Mouse (Mus musculus) G1E (cell line): ENCODE measurements around the gene Atl2. TPM values are rescaled to one million over a fixed set of nuclear protein-coding genes. Genes with fewer than 3 reads are reported as not detected.

ENCODE experiments used
- ATAC-seq: 2 replicates; pipeline ENCODE4 v1.8.0; 2016; ENCODE audit warnings: mild to moderate bottlenecking; ENCODE audit not compliant: insufficient number of reproducible peaks, poor library complexity, low FRiP score, severe bottlenecking; ENCODE audit errors: extremely low read depth
- DNase-seq: peaks from one replicate; pipeline ENCODE4 v3.0.0; 2012; ENCODE audit warnings: low spot score
- H3K27me3 ChIP-seq: 2 replicates; pipeline ENCODE4 v1.6.1; 2012; ENCODE audit warnings: mild to moderate bottlenecking, low read length, inconsistent platforms; ENCODE audit not compliant: insufficient read depth
- H3K36me3 ChIP-seq: replicated peaks from 2 replicates; pipeline ENCODE3; 2012; ENCODE audit warnings: mild to moderate bottlenecking, inconsistent platforms
- H3K4me1 ChIP-seq: 2 replicates; pipeline ENCODE4 v1.6.1; 2012; ENCODE audit warnings: low read depth, low read length, inconsistent platforms, mixed read lengths; ENCODE audit not compliant: insufficient read depth
- H3K4me3 ChIP-seq: 2 replicates; pipeline ENCODE4 v1.5.1; 2012; ENCODE audit warnings: low read depth, mild to moderate bottlenecking, inconsistent platforms, low read length, moderate library complexity, mixed read lengths
- H3K9me3 ChIP-seq: replicated peaks from 2 replicates; pipeline ENCODE4 v1.6.1; 2012; ENCODE audit warnings: inconsistent platforms
- CTCF ChIP-seq: IDR thresholded peaks from 2 replicates; pipeline ENCODE4 v1.5.1; 2012; ENCODE audit warnings: low read depth, low read length, inconsistent platforms, mixed read lengths
- GATA1 ChIP-seq: IDR thresholded peaks from 2 replicates; pipeline ENCODE4 v1.6.1; 2012; ENCODE audit warnings: borderline replicate concordance, low read length, inconsistent platforms, mixed read lengths
- GATA2 ChIP-seq: IDR thresholded peaks from 2 replicates; pipeline ENCODE4 v1.6.1; 2012; ENCODE audit warnings: low read depth, low read length, inconsistent platforms, borderline replicate concordance
- POLR2AphosphoS5 ChIP-seq: IDR thresholded peaks from 2 replicates; pipeline ENCODE4 v1.6.1; 2012; ENCODE audit warnings: low read depth, low read length, inconsistent platforms; ENCODE audit not compliant: insufficient replicate concordance
- TAL1 ChIP-seq: conservative IDR thresholded peaks from 2 replicates; pipeline ENCODE4 v1.6.1; 2012; ENCODE audit warnings: low read depth, low read length, inconsistent platforms, mixed read lengths
- polyA plus RNA-seq: library from polyadenylated mRNA; stranded (reverse); fragments of >175 nt; gene quantifications from 2 replicates; pipeline ENCODE4 v1.2.3, GENCODE M21; 2012
- total RNA-seq, 2 experiments: library from RNA; stranded (forward) in 1 of 2; stranded (reverse) in 1 of 2; fragments of 200-1000 nt in 1 of 2; fragments of >200 nt in 1 of 2; fragmentation: Nextera tagmentation in 1 of 2; gene quantifications; 2 replicates each; pipeline ENCODE4 v1.2.3; 2014 to 2017

The Atl2 gene
- total and polyA plus RNA-seq, 3 experiments, result 4.7 to 93.3 (median 71.5) TPM

GRCm38 (mm10) chr17:79809491-79810316 is 86.2 kb downstream of the Atl2 start:
- ATAC-seq, result no peak
- no peak for TF ChIP-seq GATA1
- no peak for TF ChIP-seq CTCF
- no peak for TF ChIP-seq TAL1
- TF ChIP-seq POLR2AphosphoS5, result no peak
- no peak for TF ChIP-seq GATA2
- no peak for DNase-seq
- peaks cover 25% of the 10 kb centered on the region for H3K4me1 ChIP-seq
- H3K36me3 ChIP-seq, result no peaks in the 10 kb centered on the region
- H3K4me3 ChIP-seq, result no peak overlapping the region
- peaks cover 5% of the 10 kb centered on the region; the same call in 1 of the 2 replicates for H3K27me3 ChIP-seq
- no peaks in the 10 kb centered on the region for H3K9me3 ChIP-seq

DNA sequence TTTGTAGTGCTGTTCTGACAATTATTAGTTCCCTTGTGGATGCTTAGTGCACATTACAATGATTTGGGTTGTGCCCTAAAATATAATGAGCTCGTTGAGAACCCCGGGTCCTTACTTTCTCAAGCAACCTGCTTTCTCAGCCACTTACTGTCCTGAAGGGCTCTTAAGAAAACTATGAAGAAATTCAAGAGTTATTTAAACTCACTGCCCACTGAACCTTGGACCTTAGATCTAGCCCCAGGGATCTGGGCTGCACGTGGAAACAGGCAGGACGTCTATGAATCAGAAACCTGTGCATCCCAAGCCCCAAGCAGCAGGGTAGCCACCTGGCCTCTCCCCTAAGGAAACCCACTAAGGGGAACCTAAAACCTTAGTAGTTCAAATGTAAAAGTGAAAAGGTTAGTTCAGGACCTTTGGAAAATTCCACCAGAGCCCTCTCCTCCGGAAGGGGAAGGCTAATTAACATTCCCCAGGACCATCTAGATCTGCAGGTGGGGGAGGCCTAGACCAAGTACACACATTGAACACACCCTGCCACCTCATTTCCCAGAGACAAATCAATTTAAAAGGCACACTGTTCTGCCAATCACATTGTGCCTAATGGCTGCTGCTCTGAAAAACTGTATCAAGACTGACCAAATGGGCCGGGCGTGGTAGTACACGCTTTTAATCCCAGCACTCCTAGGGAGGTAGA is 88.5 kb downstream of the Atl2 start:
- Histone ChIP-seq H3K27me3 (peaks cover 6% of the 10 kb centered on the region), H3K4me3 (no peak overlapping the region), H3K36me3 (no peaks in the 10 kb centered on the region), H3K4me1 (peaks cover 24% of the 10 kb centered on the region), H3K9me3 (no peaks in the 10 kb centered on the region)
- TF ChIP-seq GATA1, result no peak
- TF ChIP-seq TAL1, result no peak
- no peak for TF ChIP-seq CTCF
- no peak for TF ChIP-seq GATA2
- no peak for TF ChIP-seq POLR2AphosphoS5
- DNase-seq (no peak), ATAC-seq (no peak)

- Histone ChIP-seq H3K36me3 (no peaks in the 10 kb centered on the region), H3K27me3 (peaks cover 3% of the 10 kb centered on the region), H3K4me1 (peaks cover 24% of the 10 kb centered on the region), H3K9me3 (no peaks in the 10 kb centered on the region), H3K4me3 (no peak overlapping the region)
- ATAC-seq (no peak), DNase-seq (no peak)
- TF ChIP-seq CTCF (no peak), TAL1 (no peak), GATA1 (no peak), GATA2 (no peak), POLR2AphosphoS5 (no peak)
Measured at GRCm38 (mm10) chr17:79804747-79805146, 91.2 kb downstream of the Atl2 start.

GRCm38 (mm10) chr17:79802056-79802455 is 93.9 kb downstream of the Atl2 start:
- no peak for DNase-seq
- TF ChIP-seq GATA2 (no peak), POLR2AphosphoS5 (no peak), TAL1 (no peak), CTCF (no peak), GATA1 (no peak)
- H3K4me1 ChIP-seq, result 0 out of 2 replicates have a peak, but pooled peaks cover 2% of the 10 kb centered on the region
- peaks cover 5% of the 10 kb centered on the region for H3K27me3 ChIP-seq
- ATAC-seq, result no peak
- H3K9me3 ChIP-seq, result no peaks in the 10 kb centered on the region
- no peaks in the 10 kb centered on the region for H3K36me3 ChIP-seq
- no peak overlapping the region for H3K4me3 ChIP-seq

DNA sequence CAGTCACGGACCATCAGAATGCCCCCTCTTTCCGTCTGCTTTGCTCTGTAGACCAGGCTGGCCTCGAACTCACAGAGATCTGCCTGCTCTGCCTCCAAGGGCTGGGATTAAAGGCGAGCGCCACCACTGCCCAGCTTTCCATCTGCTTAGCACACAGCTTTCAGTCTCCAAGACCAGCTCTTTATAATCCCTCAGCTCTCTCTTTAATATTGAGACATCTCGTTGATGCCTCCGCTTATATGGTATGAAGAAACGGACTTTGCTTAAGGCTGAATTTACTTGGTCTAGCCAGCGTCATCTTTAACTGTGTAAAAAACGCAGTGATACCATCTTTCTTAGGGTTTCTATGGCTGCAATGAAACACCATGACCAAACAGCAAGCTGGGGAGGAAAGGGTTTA is 97.1 kb downstream of the Atl2 start:
- Histone ChIP-seq H3K4me1 (no peaks in the 10 kb centered on the region), H3K27me3 (peaks cover 4% of the 10 kb centered on the region; the same call in 1 of the 2 replicates), H3K4me3 (no peak overlapping the region), H3K36me3 (no peaks in the 10 kb centered on the region), H3K9me3 (no peaks in the 10 kb centered on the region)
- no peak for TF ChIP-seq GATA2
- no peak for TF ChIP-seq TAL1
- TF ChIP-seq CTCF, result no peak
- ATAC-seq, result no peak
- no peak for DNase-seq

Other genes starting within 250 kb of the Atl2 start
- not detected in 2 replicates for gene Cyp1b1, start 181.1 kb downstream of the Atl2 start, total RNA-seq (2014; fragmentation: Nextera tagmentation)
- 0.05 and 0.12 TPM in 2 replicates for gene Cyp1b1, start 181.1 kb downstream of the Atl2 start, total RNA-seq (2017)
- gene Cyp1b1, start 181.1 kb downstream of the Atl2 start, polyA plus RNA-seq, result not detected in 2 replicates
- gene Hnrnpll, start 166.2 kb upstream of the Atl2 start, total RNA-seq (2014; fragmentation: Nextera tagmentation), result 97.0 and 98.6 TPM in 2 replicates
- gene Hnrnpll, start 166.2 kb upstream of the Atl2 start, total RNA-seq (2017), result 66.3 and 76.5 TPM in 2 replicates
- 50.1 and 62.3 TPM in 2 replicates for gene Hnrnpll, start 166.2 kb upstream of the Atl2 start, polyA plus RNA-seq
- gene Galm, start 231.3 kb upstream of the Atl2 start, total RNA-seq (2014; fragmentation: Nextera tagmentation), result not detected in 2 replicates
- not detected in 2 replicates for gene Galm, start 231.3 kb upstream of the Atl2 start, total RNA-seq (2017)
- not detected in 2 replicates for gene Galm, start 231.3 kb upstream of the Atl2 start, polyA plus RNA-seq